Mouse (Mus musculus) heart, postnatal 25 days (tissue): ENCODE results near the gene Lrmda. TPM values are rescaled to one million over a fixed set of nuclear protein-coding genes. Genes with fewer than 3 reads are reported as not detected.

Experiments used
- DNase-seq: peaks from one replicate; pipeline ENCODE4 v3.0.0; 2022; ENCODE audit warnings: low spot score
- intact Hi-C: fragments of 180-260 bp; cut with DNase I; formaldehyde crosslinking; loops from one replicate; pipeline ENCODE4 v1.15.1; 2025
- total RNA-seq, 2 experiments: library from RNA; stranded (reverse); gene quantifications; 2 replicates each; pipeline ENCODE4 v1.2.3; 2021

The Lrmda gene
- total RNA-seq, 2 experiments from 2014 or later: 0.83 to 1.8 TPM

- DNase-seq: no peak
- intact Hi-C loops: no loop called here
Measured at GRCm38 (mm10) chr14:22530706-22531105, 511.2 kb downstream of the Lrmda start.

- intact Hi-C loops: no loop called here
- no peak for DNase-seq
Measured at GRCm38 (mm10) chr14:22533501-22533900, 514.0 kb downstream of the Lrmda start.

GRCm38 (mm10) chr14:22545887-22546675 lies 526.6 kb downstream of the Lrmda start:
- intact Hi-C loops: loop anchor here (5.0 kb wide), 1 partner anchor 51 kb away; no protein-coding TSS in a partner anchor
- DNase-seq: no peak

- intact Hi-C loops: loop anchor here (5.0 kb wide), 1 partner anchor 51 kb away; no protein-coding TSS in a partner anchor
- DNase-seq: no peak
Measured at GRCm38 (mm10) chr14:22546676-22546984, 527.1 kb downstream of the Lrmda start.

GRCm38 (mm10) chr14:22548286-22548685 lies 528.8 kb downstream of the Lrmda start:
- intact Hi-C loops: loop anchor here (5.0 kb wide), 1 partner anchor 49 kb away; no protein-coding TSS in a partner anchor
- no peak for DNase-seq

GRCm38 (mm10) chr14:22549166-22549565 lies 529.7 kb downstream of the Lrmda start:
- intact Hi-C loops: loop anchor here (5.0 kb wide), 1 partner anchor 48 kb away; no protein-coding TSS in a partner anchor
- DNase-seq: no peak

- intact Hi-C loops: no loop called here
- DNase-seq: no peak
Measured at GRCm38 (mm10) chr14:22552358-22552757, 532.8 kb downstream of the Lrmda start.

GRCm38 (mm10) chr14:22552841-22553240 lies 533.3 kb downstream of the Lrmda start:
- DNase-seq: no peak
- intact Hi-C loops: no loop called here

- no peak for DNase-seq
- intact Hi-C loops: no loop called here
Measured at GRCm38 (mm10) chr14:22553717-22554116, 534.2 kb downstream of the Lrmda start.

- intact Hi-C loops: loop anchor here (10.0 kb wide), 1 partner anchor 952 kb away; no protein-coding TSS in a partner anchor
- no peak for DNase-seq
Measured at GRCm38 (mm10) chr14:22572486-22572885, 553.0 kb downstream of the Lrmda start.

GRCm38 (mm10) chr14:22573585-22573984 lies 554.1 kb downstream of the Lrmda start:
- DNase-seq: no peak
- intact Hi-C loops: loop anchor here (10.0 kb wide), 1 partner anchor 951 kb away; no protein-coding TSS in a partner anchor

- intact Hi-C loops: loop anchor here (10.0 kb wide), 1 partner anchor 951 kb away; no protein-coding TSS in a partner anchor
- DNase-seq: no peak
Measured at GRCm38 (mm10) chr14:22574006-22574405, 554.5 kb downstream of the Lrmda start.

GRCm38 (mm10) chr14:22576441-22576840 lies 556.9 kb downstream of the Lrmda start:
- DNase-seq: no peak
- intact Hi-C loops: loop anchor here (5.0 to 10.0 kb wide), 3 partner anchors 471 to 948 kb away; no protein-coding TSS in a partner anchor

GRCm38 (mm10) chr14:22577411-22578037 lies 558.0 kb downstream of the Lrmda start:
- intact Hi-C loops: loop anchor here (1.0 to 10.0 kb wide), 5 partner anchors 231 to 947 kb away; no protein-coding TSS in a partner anchor
- DNase-seq: no peak

- intact Hi-C loops: loop anchor here (2.0 to 10.0 kb wide), 4 partner anchors 231 to 947 kb away; no protein-coding TSS in a partner anchor
Measured at GRCm38 (mm10) chr14:22578224-22578623, 558.7 kb downstream of the Lrmda start.

GRCm38 (mm10) chr14:22578986-22579385 lies 559.5 kb downstream of the Lrmda start:
- intact Hi-C loops: loop anchor here (2.0 to 10.0 kb wide), 4 partner anchors 230 to 946 kb away; no protein-coding TSS in a partner anchor

More at GRCm38 (mm10) chr14:22578224-22578623, 558.7 kb downstream of the Lrmda start:
- peak; percentile 61 for DNase-seq

GRCm38 (mm10) chr14:22582065-22582464 lies 562.6 kb downstream of the Lrmda start:
- intact Hi-C loops: loop anchor here (10.0 kb wide), 1 partner anchor 57 kb away; no protein-coding TSS in a partner anchor
- no peak for DNase-seq

More at GRCm38 (mm10) chr14:22578986-22579385, 559.5 kb downstream of the Lrmda start:
- no peak for DNase-seq

- no peak for DNase-seq
- intact Hi-C loops: loop anchor here (10.0 kb wide), 1 partner anchor 61 kb away; no protein-coding TSS in a partner anchor
Measured at GRCm38 (mm10) chr14:22586281-22586680, 566.8 kb downstream of the Lrmda start.

GRCm38 (mm10) chr14:22586796-22587195 lies 567.3 kb downstream of the Lrmda start:
- DNase-seq: no peak
- intact Hi-C loops: loop anchor here (10.0 kb wide), 1 partner anchor 62 kb away; no protein-coding TSS in a partner anchor

GRCm38 (mm10) chr14:22587285-22587957 lies 567.9 kb downstream of the Lrmda start:
- intact Hi-C loops: loop anchor here (10.0 kb wide), 1 partner anchor 63 kb away; no protein-coding TSS in a partner anchor
- DNase-seq: no peak
